Mouse (Mus musculus): ENCODE measurements around the gene H2-DMa.
A peak's percentile ranks its signal among the peaks of the same experiment; 100 is the strongest.

Gene H2-DMa

GRCm38 (mm10) chr17:34119249-34120179 lies at the start of gene H2-DMa:
Gene H2-DMa (plus strand): TSS chr17:34119541.
- peak; percentile 98 to 99 for DNase-seq (ENCODE audit: low read depth in 2 of 2, low spot score in 2 of 2)

DNA sequence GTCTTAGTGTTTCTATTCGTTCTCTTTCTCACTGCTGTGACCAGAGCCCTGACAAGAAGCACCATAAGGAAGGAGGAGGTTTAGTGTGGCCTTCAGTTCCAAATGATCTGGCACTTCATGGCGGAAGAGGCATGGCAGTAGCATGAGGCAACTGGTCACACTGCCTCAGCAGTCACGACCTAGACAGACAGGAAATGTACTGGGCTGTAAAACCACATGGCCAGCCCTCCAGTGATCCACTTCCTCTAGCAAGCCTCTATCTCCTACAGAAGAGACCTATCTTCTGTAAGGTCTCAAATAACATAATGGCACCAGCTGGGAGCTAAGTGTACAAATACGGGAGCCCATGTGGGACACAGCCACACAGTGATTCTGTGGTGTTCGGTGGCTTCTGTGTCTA lies 47.2 kb upstream of the H2-DMa start:
- no peak for DNase-seq (ENCODE audit: low read depth in 2 of 2, low spot score in 2 of 2)

GRCm38 (mm10) chr17:34075271-34075670 lies 44.1 kb upstream of the H2-DMa start:
- DNase-seq (ENCODE audit: low read depth in 2 of 2, low spot score in 2 of 2) = peak; percentile 78 to 84

DNA sequence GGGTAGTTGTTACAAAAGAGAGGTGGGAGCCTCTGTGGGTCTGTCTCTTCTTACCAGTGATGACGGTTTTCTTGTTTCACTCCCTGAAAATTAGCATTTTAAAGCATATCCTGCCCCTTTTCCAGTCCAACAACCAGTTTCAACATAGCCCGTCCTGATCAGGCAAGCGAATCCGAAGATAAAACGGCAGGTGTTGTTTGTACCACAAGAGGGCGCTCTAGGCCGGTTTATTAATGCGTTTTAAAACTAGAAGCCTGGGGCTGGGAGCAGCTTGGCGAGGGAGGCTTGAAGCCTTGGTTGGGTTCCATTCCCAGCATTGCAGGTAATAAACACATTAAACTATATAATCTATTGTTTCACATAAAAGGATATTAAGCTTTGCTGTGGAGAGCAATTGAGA lies 41.8 kb upstream of the H2-DMa start:
- peak; percentile 64 to 75 for DNase-seq (ENCODE audit: low read depth in 2 of 2, low spot score in 2 of 2)

GRCm38 (mm10) chr17:34078148-34078547 lies 41.2 kb upstream of the H2-DMa start:
- no peak for DNase-seq (ENCODE audit: low read depth in 2 of 2, low spot score in 2 of 2)

- no peak for DNase-seq (ENCODE audit: low read depth in 2 of 2, low spot score in 2 of 2)
Observed at GRCm38 (mm10) chr17:34079002-34079401, 40.3 kb upstream of the H2-DMa start.

DNA sequence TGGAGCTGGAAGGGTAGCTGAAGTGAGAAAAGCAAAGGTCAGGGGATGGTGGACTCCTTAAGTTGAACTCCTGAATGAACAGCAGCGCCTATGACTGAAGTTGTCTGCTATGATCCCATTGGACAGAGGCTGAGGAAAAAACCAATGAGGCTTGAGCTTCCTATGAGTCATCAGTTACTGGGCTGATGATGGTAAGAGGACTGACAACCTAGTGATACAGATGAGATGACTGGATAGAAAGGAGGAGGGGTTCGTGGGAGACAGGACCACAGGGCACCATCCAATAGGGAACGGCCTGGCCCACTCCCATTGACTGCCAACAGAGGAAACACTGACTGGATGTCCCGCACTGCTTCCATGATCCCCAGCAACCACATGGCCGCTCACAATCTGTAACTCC lies 39.7 kb upstream of the H2-DMa start:
- no peak for DNase-seq (ENCODE audit: low read depth in 2 of 2, low spot score in 2 of 2)

DNA sequence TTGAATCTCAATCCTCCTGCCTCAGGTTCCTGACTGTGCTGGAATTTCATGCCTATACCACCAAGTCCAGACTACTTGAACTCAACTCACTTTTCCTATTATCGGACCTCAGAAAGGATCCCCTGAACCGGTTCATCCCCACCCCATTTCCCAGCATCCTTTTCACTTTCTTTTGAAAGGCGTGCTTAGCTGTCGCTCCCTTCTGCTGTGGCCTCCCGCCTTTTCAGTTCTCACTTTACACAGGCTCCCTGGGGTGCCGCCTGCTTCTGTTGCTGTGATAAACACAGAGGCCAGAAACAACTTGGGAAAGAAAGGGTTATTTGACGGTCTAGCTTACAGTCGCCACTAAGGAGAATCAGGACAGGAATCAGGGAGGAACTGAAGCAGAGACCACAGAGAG lies 36.2 kb upstream of the H2-DMa start:
- no peak for DNase-seq (ENCODE audit: low read depth in 2 of 2, low spot score in 2 of 2)

GRCm38 (mm10) chr17:34087386-34087785 lies 32.0 kb upstream of the H2-DMa start:
- no peak for DNase-seq (ENCODE audit: low read depth in 2 of 2, low spot score in 2 of 2)

- no peak for DNase-seq (ENCODE audit: low read depth in 2 of 2, low spot score in 2 of 2)
Observed at GRCm38 (mm10) chr17:34088124-34088523, 31.2 kb upstream of the H2-DMa start.

GRCm38 (mm10) chr17:34090923-34091322 lies 28.4 kb upstream of the H2-DMa start:
- DNase-seq (ENCODE audit: low read depth in 2 of 2, low spot score in 2 of 2) = peak; percentile 58 to 72

GRCm38 (mm10) chr17:34092197-34092875 lies 27.0 kb upstream of the H2-DMa start, which contains the start of gene H2-Oa:
Gene H2-Oa (plus strand): TSS chr17:34092340.
- peak in 1 of 2 experiments; percentile 35 for DNase-seq (ENCODE audit: low read depth in 2 of 2, low spot score in 2 of 2)

DNA sequence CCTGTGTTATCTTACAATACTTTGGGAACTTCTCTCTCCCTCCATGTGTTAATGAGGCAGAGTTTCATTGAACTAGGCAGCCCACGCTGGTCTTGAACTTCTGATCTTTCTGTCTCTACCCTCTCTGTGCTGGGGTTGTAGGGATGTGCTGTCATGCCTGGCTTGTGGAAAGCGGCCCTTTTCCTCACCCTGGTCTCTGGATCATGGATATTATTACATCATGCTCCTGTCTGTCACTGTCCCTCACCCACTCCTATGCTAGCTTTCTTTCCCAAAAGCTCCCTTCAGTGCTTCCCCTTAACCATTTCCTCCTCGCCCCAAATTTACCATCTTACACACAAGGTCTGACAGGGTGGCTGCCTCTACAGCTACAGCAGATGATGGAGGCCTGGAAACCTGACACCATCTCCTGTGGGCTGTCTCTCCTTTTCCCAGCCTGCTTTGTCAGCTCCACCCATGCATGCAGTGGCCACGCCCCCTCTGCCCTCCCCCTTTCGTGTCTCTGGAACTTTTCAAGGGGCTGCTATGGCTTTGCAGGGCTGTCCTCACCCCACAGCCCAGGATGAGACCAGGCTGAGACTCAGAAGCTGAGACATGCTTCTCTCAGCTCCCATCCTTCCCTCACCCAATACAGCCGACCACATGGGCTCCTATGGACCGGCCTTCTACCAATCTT lies 26.0 kb upstream of the H2-DMa start:
- no peak for DNase-seq (ENCODE audit: low read depth in 2 of 2, low spot score in 2 of 2)

GRCm38 (mm10) chr17:34094283-34095035 lies 24.9 kb upstream of the H2-DMa start:
- DNase-seq (ENCODE audit: low read depth in 2 of 2, low spot score in 2 of 2) = no peak

GRCm38 (mm10) chr17:34096497-34097010 lies 22.8 kb upstream of the H2-DMa start:
- DNase-seq (ENCODE audit: low read depth in 2 of 2, low spot score in 2 of 2) = no peak

DNA sequence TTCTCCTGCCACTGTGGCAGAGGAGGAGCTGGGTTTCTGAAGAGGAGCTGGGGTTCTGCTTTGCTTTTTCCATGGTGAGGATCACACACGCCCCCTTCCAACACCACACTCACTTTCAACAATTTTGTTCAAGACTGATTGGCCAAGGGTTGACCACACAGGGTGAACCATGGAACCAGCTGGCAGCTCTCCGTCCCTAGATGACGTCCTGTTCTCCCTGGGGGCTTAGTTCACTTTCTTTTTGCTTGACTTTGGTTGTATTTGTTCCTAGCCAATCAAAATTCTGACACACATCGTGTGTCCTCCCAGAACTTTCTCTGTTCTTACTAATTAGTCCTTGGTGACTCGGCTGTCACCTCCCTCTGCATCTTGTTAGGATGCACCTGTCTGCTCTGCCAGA lies 22.1 kb upstream of the H2-DMa start:
- DNase-seq (ENCODE audit: low read depth in 2 of 2, low spot score in 2 of 2) = no peak

DNA sequence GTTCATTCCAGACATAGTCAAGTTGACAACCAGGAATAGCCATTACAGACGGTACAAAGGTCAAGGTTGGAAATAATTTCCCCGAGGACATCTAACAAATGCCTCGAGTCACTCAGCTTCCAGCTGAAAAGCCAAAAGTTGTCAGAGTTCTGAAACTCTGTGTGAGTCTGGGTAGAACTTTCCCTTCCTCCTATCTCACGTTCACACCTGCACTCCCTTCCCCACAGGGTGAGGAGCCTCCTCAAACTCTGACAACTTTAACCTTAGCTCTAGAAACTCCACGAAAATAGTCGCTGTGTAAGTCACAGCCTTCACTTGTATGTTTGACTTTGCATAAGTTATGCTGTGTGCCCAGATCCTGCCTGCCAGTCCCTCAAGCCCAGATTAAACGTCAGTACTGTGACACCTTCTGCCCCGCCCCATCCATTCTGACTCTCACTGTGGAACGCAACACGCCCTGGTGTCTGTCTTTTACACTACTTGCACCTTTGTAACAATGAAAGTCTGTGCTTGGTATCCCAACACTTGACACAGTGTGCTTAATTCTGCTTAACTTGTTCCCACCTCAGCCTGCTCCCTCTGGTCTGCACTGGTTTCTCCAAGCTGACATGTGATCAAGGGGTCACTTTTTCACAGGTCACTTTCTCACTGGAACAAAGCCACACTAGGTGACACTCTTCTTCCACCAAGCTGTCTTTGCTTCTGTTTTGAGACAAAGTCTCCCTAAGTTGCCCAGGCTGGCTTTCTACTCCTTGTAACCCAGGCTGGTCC lies 20.4 kb upstream of the H2-DMa start:
- DNase-seq (ENCODE audit: low read depth in 2 of 2, low spot score in 2 of 2) = no peak

- DNase-seq (ENCODE audit: low read depth in 2 of 2, low spot score in 2 of 2) = no peak
Observed at GRCm38 (mm10) chr17:34099531-34099930, 19.8 kb upstream of the H2-DMa start.

- no peak for DNase-seq (ENCODE audit: low read depth in 2 of 2, low spot score in 2 of 2)
Observed at GRCm38 (mm10) chr17:34101185-34101584, 18.2 kb upstream of the H2-DMa start.

GRCm38 (mm10) chr17:34101604-34102032 lies 17.7 kb upstream of the H2-DMa start:
- peak; percentile 96 to 98 for DNase-seq (ENCODE audit: low read depth in 2 of 2, low spot score in 2 of 2)
